Mouse (Mus musculus) liver, adult 2 months (tissue): Measurements from ENCODE around the gene Dnajc25. TPM values are rescaled to one million over a fixed set of nuclear protein-coding genes. Genes with fewer than 3 reads are reported as not detected.
A peak's percentile ranks its signal among the peaks of the same experiment; 100 is the strongest.

Source experiments
- DNase-seq: peaks from one replicate; pipeline ENCODE4 v3.0.0-alpha.2; 2011; ENCODE audit warnings: low read depth, low spot score; ENCODE audit errors: extremely low read depth
- H3K27ac ChIP-seq: fragments of 200-500 bp; replicated peaks from 2 replicates; pipeline ENCODE4 v1.5.1; 2012; ENCODE audit warnings: low read depth, mild to moderate bottlenecking, control low read depth, inconsistent platforms, low read length; ENCODE audit not compliant: insufficient read depth
- H3K27me3 ChIP-seq: fragments of 200-500 bp; 2 replicates; pipeline ENCODE4 v1.6.1; 2012; ENCODE audit warnings: mild to moderate bottlenecking, moderate library complexity, low read length, inconsistent platforms; ENCODE audit not compliant: control insufficient read depth, insufficient read depth
- H3K36me3 ChIP-seq: fragments of 200-500 bp; 2 replicates; pipeline ENCODE4 v1.6.1; 2012; ENCODE audit warnings: low read length, inconsistent platforms; ENCODE audit not compliant: control insufficient read depth, insufficient read depth
- H3K4me1 ChIP-seq: fragments of 200-500 bp; 2 replicates; pipeline ENCODE4 v1.6.1; 2011; ENCODE audit warnings: low read length; ENCODE audit not compliant: control insufficient read depth, insufficient read depth
- H3K4me3 ChIP-seq: fragments of 200-500 bp; 2 replicates; pipeline ENCODE4 v1.5.1; 2011; ENCODE audit warnings: low read depth, mild to moderate bottlenecking, control low read depth, low read length, moderate library complexity; ENCODE audit not compliant: insufficient read depth
- H3K79me2 ChIP-seq: fragments of 200-500 bp; 2 replicates; pipeline ENCODE4 v1.6.1; 2012; ENCODE audit warnings: inconsistent platforms, mild to moderate bottlenecking, low read length, moderate library complexity; ENCODE audit not compliant: control insufficient read depth, insufficient read depth
- H3K9ac ChIP-seq: fragments of 200-500 bp; 2 replicates; pipeline ENCODE4 v1.6.1; 2012; ENCODE audit warnings: low read depth, mild to moderate bottlenecking, control low read depth, inconsistent platforms, low read length
- CTCF ChIP-seq: fragments of 200-500 bp; IDR thresholded peaks from 2 replicates; pipeline ENCODE4 v1.5.1; 2011; ENCODE audit warnings: low read depth, low read length, control low read depth
- POLR2A ChIP-seq: fragments of 200-500 bp; IDR thresholded peaks from 2 replicates; pipeline ENCODE4 v1.6.1; 2011; ENCODE audit warnings: low read length, control low read depth; ENCODE audit not compliant: insufficient read depth; ENCODE audit errors: extremely low read depth
- WGBS: fragments of 180-500 bp; shearing (Covaris S2); methylation state at CpG from one replicate; pipeline ENCODE4 v1.1.7; 2018; 5-methylcytosine and 5-hydroxymethylcytosine counted together
- polyA plus RNA-seq: library from polyadenylated mRNA; depleted of rRNA; stranded (reverse); fragments of >200 nt; gene quantifications from 2 replicates; pipeline ENCODE4 v1.2.3, GENCODE M21; 2012
- total RNA-seq: library from RNA; depleted of rRNA; stranded (reverse); fragments of >200 nt; gene quantifications from 2 replicates; pipeline ENCODE4 v1.2.3, GENCODE M21; 2014

Gene Dnajc25
- total and polyA plus RNA-seq, 2 experiments: 7.9 to 10.8 TPM

- H3K4me1 ChIP-seq: 0 out of 2 replicates have a peak, but pooled peaks cover 3% of the 10 kb centered on the region
These were observed 45.8 kb downstream of the Dnajc25 start for GRCm38 (mm10) chr4:59040397-59041287.

GRCm38 (mm10) chr4:59043074-59043473, 48.2 kb downstream of the Dnajc25 start:
- Histone ChIP-seq H3K27me3 (no peaks in the 10 kb centered on the region), H3K4me3 (no peak overlapping the region), H3K27ac (no peak overlapping the region), H3K36me3 (peaks cover 4% of the 10 kb centered on the region; the same call in 1 of the 2 replicates), H3K79me2 (no peaks in the 10 kb centered on the region), H3K4me1 (no peaks in the 10 kb centered on the region), H3K9ac (no peak overlapping the region)
- 93% methylated on average over 5 of the region's 5 CpGs for WGBS
- TF ChIP-seq CTCF (no peak), POLR2A (no peak)
- DNase-seq: no peak

More at GRCm38 (mm10) chr4:59040397-59041287, 45.8 kb downstream of the Dnajc25 start:
- Histone ChIP-seq H3K36me3 (peaks cover 4% of the 10 kb centered on the region; the same call in 1 of the 2 replicates), H3K9ac (no peak overlapping the region), H3K27me3 (no peaks in the 10 kb centered on the region), H3K4me3 (no peak overlapping the region), H3K79me2 (no peaks in the 10 kb centered on the region), H3K27ac (no peak overlapping the region)
- DNase-seq: no peak
- no peak for TF ChIP-seq CTCF
- no peak for TF ChIP-seq POLR2A
- 92% methylated on average over 11 of the region's 11 CpGs for whole genome bisulfite sequencing

- DNase-seq: no peak
- no peaks in the 10 kb centered on the region for H3K4me1 ChIP-seq
- no peaks in the 10 kb centered on the region for H3K79me2 ChIP-seq
- no peak for TF ChIP-seq CTCF
- no peak for TF ChIP-seq POLR2A
- no peak overlapping the region for H3K4me3 ChIP-seq
- H3K9ac ChIP-seq: no peak overlapping the region
- no peaks in the 10 kb centered on the region for H3K27me3 ChIP-seq
- H3K36me3 ChIP-seq: peaks cover 4% of the 10 kb centered on the region; the same call in 1 of the 2 replicates
- no peak overlapping the region for H3K27ac ChIP-seq
- WGBS: 91% methylated on average over 6 of the region's 6 CpGs
These were observed 49.0 kb downstream of the Dnajc25 start for GRCm38 (mm10) chr4:59043891-59044290.

GRCm38 (mm10) chr4:59047222-59047621, 52.4 kb downstream of the Dnajc25 start:
- Histone ChIP-seq H3K79me2 (no peaks in the 10 kb centered on the region), H3K4me3 (no peak overlapping the region), H3K27ac (no peak overlapping the region), H3K27me3 (no peaks in the 10 kb centered on the region), H3K36me3 (no peaks in the 10 kb centered on the region), H3K9ac (no peak overlapping the region), H3K4me1 (no peaks in the 10 kb centered on the region)
- TF ChIP-seq POLR2A (no peak), CTCF (no peak)
- WGBS: 63% methylated on average over 3 of the region's 3 CpGs
- DNase-seq: no peak

- H3K79me2 ChIP-seq: no peaks in the 10 kb centered on the region
- TF ChIP-seq POLR2A (no peak), CTCF (no peak)
- WGBS: 93% methylated on average over 1 of the region's 1 CpGs
These were observed 56.2 kb downstream of the Dnajc25 start for GRCm38 (mm10) chr4:59051081-59051480.

GRCm38 (mm10) chr4:59057929-59058328, 63.1 kb downstream of the Dnajc25 start:
- Histone ChIP-seq H3K4me1 (no peaks in the 10 kb centered on the region), H3K9ac (no peak overlapping the region), H3K27ac (no peak overlapping the region), H3K27me3 (no peaks in the 10 kb centered on the region), H3K4me3 (no peak overlapping the region), H3K79me2 (no peaks in the 10 kb centered on the region), H3K36me3 (no peaks in the 10 kb centered on the region)
- 76% methylated on average over 3 of the region's 3 CpGs for WGBS
- TF ChIP-seq POLR2A: no peak
- TF ChIP-seq CTCF: no peak
- DNase-seq: peak; percentile 8

More at GRCm38 (mm10) chr4:59051081-59051480, 56.2 kb downstream of the Dnajc25 start:
- no peaks in the 10 kb centered on the region for H3K4me1 ChIP-seq
- H3K27ac ChIP-seq: no peak overlapping the region
- H3K36me3 ChIP-seq: no peaks in the 10 kb centered on the region
- no peak overlapping the region for H3K4me3 ChIP-seq
- no peak for DNase-seq
- no peak overlapping the region for H3K9ac ChIP-seq
- no peaks in the 10 kb centered on the region for H3K27me3 ChIP-seq
